Mouse (Mus musculus) WW6 (cell line): ENCODE results near the gene 1700080E11Rik.
"Not testable (repeated sequence)": the region's sequence is repeated elsewhere in the genome, so short reads cannot be mapped to it uniquely, and the experiment has no call there.

ENCODE experiments used
- DNase-seq: peaks from one replicate; pipeline ENCODE4 v3.0.0-alpha.2; 2013; ENCODE audit warnings: low read depth, low spot score

The 1700080E11Rik gene

GRCm38 (mm10) chr9:105144992-105145391 lies at the start of gene 1700080E11Rik:
Gene 1700080E11Rik, minus strand, starts transcription at chr9:105145092.
- DNase-seq, result no peak

- DNase-seq, result no peak
Measured at GRCm38 (mm10) chr9:105186725-105187124, 41.8 kb upstream of the 1700080E11Rik start.

- no peak for DNase-seq
Measured at GRCm38 (mm10) chr9:105182392-105182791, 37.5 kb upstream of the 1700080E11Rik start.

- DNase-seq, result no peak
Measured at GRCm38 (mm10) chr9:105139204-105139603, 5.7 kb downstream of the 1700080E11Rik start.

- DNase-seq, result no peak
Measured at GRCm38 (mm10) chr9:105136404-105136803, 8.5 kb downstream of the 1700080E11Rik start.

GRCm38 (mm10) chr9:105134536-105134935 lies 10.4 kb downstream of the 1700080E11Rik start:
- DNase-seq, result no peak

- DNase-seq, result no peak
Measured at GRCm38 (mm10) chr9:105132002-105132367, 12.9 kb downstream of the 1700080E11Rik start.

GRCm38 (mm10) chr9:105131253-105132001 lies 13.5 kb downstream of the 1700080E11Rik start, which contains the start of gene Nudt16:
Gene Nudt16, minus strand, starts transcription at chr9:105131824.
- DNase-seq, result peak; percentile 80

GRCm38 (mm10) chr9:105130331-105130730 lies 14.6 kb downstream of the 1700080E11Rik start:
- DNase-seq, result no peak

- not testable (repeated sequence) for DNase-seq
Measured at GRCm38 (mm10) chr9:105125206-105125605, 19.7 kb downstream of the 1700080E11Rik start.

GRCm38 (mm10) chr9:105103893-105104292 lies 41.0 kb downstream of the 1700080E11Rik start:
- DNase-seq, result no peak

GRCm38 (mm10) chr9:105101911-105102310 lies 43.0 kb downstream of the 1700080E11Rik start:
- DNase-seq, result no peak

GRCm38 (mm10) chr9:105100807-105101570 lies 43.9 kb downstream of the 1700080E11Rik start:
- no peak for DNase-seq
